Mouse (Mus musculus): ENCODE data around the gene Foxd2.

Foxd2 gene

DNA sequence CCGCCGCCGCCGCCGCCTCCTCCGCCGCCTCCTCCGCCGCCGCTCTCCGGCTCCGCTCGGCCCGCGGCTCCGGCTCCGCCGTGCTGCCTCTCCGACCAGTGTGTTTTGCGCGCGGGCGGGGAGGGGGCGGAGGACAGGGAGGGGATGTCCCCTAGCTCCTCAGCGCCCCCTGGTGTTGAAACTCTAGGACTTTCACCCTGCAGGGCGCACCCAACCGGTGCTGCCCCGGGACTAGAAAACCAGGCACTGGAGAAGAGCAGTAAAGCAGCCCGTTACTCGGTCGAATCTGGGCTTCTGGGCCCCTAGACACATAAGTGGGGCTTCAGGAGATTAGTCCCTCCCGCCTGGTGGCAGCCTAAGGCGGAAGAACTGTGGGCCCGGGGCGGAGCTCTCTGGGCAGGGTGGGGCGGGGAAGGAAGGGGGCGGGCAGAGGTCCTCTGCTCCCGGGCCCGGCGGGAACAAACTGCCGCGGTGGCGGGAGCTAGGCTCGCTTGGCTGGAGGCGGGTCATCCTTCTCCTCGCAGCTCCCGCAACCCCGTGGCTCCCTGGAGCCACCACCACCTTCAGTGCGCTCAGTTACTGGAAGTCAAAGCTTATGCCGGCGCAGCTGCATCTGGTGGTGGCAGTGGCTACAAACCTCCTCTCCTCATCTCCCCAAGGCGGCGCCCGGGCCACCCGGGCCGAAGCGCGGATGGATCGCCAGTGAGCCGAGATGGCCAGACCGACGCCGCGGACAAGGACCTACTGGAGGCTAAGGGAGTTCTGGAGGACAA, at the start of gene Foxd2:
TSS of gene Foxd2 (minus strand) at position 45 of the 773 bp plus-strand sequence.
- DNase-seq: peak; percentile 61

DNA sequence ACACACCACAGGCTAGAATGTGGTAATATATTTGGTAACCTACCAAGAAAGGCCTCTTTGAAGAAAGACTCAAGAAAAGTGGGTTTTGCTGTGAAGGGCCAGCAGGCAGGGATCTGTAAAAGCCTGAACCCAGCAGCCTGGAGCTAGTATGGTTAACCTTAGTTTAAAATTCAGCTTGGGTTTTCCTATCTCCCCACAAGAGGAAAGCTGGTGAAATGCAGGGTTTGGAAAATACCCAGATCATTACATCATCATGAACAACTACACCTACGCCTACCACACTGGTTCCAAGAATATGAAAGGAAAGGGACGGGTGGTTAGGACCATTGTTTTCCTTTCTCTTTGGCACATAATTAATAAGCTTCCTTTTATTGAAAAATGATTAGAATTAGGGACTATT, 49.6 kb upstream of the Foxd2 start:
- no peak for DNase-seq

DNA sequence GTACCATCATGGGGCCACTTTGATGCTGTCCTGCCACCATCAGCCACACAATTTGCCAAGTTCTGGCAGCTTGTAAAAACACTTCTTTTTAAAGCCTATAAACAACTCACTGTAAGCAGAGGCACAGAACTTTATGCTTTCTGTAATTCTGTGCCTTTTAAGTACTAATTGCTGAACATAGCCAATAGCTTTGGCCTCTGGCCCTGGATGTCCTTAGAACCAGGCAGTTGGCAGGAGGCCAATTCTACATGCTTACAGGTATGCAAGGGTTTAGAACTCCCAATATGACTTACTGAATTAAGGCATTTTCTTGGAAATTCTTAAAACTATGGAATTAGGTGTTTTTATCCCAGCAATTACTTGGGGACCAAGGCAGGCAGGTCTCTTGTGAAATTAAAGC, 48.7 kb upstream of the Foxd2 start:
- DNase-seq: no peak

DNA sequence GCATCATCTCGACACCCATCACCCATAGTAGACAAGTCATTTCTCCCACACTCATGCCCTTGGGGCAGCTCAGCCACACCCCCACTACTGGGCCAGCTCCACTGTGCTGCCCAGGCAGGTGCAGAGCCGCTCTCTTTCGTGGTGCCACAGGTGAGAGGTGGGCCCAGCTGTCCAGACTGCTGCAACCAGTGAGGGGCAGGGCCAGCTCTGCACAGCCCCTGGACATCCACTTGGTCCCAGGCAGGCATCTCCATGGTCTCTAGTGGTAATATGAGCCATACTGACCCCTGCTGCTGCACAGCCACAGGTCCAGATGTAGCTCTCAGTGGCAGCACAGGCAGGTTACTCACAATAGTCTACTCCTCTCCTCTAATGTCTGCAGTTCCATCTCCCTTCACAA, 44.5 kb upstream of the Foxd2 start:
- no peak for DNase-seq

DNA sequence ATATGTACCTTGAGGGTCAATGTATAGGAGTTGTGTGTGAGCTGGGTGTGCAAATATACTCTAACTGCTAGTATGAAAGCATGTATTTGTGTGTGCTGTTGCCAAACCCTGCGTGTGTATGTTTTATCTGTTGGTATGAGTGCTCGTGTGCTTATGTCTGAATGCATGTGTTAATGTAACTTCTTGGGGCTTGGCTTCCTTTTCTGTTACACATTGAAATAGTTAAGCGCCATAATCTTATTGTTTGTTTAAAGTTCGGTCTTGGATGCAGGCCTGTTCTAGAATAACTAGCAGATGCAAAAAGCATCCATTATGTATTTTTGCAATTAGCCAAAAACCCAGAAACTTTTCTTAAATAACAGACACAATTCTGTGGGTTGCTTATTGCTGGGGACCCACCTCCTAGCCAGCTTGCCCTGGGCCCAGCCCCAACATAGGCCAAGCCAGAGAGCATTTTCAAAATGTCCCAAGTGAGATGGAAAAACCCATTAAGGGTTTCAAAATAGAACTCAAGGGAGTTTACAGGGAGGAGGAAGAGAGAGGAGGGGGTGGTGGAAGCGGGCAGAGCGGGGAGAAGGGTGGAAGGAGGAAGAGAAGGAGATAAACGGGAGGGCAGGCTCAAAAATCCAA, 39.3 kb upstream of the Foxd2 start:
- DNase-seq: no peak

DNA sequence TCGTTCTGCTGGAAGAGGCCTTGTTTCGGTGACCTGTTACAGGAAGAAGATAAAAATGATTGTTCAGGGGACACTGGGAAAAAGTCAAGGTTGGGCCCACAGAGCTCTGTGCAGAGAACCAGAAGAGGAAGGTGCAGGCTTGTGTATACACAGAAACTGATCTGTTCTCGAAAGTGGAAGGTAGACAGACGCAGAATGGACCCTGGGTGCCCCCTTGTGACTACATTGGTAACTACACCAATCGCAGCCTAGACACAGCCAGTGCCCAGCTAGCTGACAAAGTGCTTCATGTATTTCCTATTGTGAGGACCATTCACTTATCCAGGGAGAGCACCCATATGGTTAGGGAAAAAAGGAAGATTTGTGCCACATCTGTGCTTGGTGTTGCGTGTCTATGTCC, 38.7 kb upstream of the Foxd2 start:
- DNase-seq: peak; percentile 80

DNA sequence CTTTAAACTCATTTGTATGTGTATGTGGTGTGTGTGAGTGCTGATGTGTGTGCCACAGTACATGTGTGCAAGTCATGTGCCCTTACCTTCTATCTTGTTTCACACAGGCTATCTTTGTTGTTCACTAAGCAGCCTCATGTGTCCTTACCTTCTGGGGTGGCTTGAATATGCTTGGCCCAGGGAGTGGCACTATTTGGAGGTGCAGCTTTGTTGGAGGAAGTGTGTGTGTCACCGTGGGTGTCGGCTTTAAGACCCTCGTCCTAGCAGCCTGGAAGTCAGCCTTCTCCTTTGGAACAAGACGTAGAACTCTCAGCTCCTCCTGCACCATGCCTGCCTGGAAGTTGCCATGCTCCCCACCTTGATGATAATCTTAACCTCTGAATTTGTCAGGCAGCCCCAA, 37.7 kb upstream of the Foxd2 start:
- DNase-seq: no peak

DNA sequence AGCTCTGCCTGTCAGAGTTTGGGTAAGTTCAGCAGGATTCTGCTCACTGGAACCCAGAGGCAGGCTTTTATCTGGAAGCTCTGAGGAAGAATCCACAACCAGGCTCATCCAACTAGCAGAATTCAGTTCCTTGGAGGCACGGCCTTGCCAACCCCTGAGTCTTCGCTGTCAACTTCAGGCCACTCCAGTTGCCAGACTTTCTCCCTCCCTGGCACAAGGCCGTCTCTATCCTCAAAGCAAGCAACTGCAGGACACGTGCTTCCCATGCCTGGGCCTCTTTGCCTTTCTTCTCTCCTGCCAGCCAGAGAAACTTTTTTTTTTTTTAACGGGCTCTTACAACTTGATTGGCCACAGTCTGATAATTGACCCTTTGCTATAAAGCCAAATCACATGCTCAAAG, 36.3 kb upstream of the Foxd2 start:
- no peak for DNase-seq

DNA sequence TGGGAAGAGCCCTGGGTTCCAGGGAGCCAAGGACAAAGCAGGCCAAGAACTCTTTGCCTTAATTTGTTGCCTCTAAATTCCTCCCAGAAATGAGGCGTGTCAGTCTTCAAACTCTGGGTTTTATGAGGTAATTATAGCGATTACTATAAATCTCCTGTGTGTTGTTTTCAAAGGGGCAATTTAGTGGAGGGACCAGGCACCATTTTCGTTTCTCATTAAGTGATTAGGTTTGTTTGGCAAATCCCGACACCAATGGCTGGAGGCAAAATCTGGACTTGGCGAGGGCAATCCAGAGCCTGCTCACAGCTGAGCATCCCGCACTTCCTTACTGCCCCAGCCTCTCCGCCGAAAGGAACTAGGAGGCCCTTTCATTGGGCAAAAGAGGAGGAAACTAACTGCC, 33.9 kb upstream of the Foxd2 start:
- DNase-seq: no peak

DNA sequence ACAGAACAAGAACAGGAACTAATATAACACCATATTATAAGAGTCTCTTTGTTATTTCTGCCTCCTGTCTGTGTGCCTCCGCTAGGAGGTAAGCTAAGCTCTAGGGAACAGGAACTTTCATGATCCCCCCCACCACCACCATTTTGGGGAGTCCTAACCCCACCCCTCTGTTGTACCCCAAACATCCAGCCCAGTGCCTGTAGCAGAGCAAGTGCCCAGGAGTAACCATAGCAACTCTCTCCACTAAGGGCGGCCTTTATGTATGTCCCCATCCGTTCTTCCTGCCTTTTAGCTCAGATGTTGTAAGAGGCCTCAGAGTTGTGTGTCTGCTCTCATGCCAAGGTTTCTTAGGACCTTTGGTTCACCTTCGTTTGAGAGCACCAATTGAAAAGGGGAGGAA, 33.4 kb upstream of the Foxd2 start:
- no peak for DNase-seq

DNA sequence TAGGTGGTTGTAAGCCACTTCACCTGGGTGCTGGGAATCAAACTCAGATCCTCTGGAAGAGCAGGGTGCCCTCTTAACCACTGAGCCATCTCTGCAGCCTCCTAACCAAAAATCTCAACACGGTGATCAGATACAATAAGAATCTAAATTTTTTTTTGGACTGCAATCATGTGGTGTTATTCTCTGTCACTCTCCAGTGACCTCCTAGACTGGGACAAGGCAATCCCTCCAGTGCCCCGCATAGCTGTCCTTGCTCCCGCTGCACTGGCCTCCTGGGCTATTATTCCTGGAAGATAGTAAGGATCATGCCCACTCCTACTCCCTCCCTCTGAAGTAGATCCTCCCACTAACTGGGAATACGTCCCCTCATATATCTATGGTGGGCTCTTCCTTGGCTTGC, 32.6 kb upstream of the Foxd2 start:
- DNase-seq: no peak

DNA sequence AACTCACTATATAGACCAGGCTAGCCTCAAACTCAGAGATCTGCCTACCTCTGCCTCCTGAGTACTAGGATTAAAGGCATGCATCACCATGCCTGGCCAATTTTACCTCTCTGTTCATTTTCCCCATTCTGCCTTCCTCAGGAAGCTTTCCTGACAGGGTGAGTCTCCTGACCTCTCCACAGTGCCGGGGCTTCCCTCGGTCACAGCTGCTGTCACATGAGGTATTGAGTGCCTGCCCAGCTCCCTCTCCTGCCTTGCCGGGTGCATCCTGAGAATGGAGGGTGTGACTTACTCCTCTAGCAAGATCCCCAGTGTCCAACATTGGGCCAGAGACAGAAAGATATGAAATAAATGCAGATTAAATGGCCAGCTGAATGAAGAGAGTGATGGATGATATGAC, 29.6 kb upstream of the Foxd2 start:
- DNase-seq: no peak

DNA sequence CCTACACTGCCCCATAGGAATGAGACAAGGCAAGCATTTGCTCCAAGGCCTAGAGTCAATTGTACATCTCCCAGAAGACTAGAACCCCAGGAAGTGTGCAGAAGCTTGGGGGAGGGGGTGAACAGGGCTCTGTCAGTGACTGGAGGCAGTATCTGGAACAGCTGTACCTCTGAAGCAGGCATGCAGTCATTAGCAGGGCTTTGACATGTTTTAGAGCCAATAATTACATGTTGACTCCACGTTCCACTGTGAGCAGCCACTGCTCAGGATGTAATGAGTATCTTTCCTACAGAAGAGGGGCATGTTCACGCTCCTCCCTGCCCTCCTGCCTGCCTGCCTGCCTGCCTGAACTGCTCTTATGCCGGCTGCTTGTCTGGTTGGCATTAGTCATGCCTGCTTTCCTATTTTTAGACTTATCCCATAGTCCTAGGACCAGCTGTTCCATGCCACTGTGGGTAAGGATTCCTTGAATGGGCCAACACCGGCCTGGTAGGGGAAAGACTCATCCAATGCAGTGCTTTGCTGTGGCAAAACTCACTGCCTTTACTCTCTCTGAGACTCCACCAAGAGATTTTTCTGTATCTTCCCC, 28.9 kb upstream of the Foxd2 start:
- DNase-seq: no peak

DNA sequence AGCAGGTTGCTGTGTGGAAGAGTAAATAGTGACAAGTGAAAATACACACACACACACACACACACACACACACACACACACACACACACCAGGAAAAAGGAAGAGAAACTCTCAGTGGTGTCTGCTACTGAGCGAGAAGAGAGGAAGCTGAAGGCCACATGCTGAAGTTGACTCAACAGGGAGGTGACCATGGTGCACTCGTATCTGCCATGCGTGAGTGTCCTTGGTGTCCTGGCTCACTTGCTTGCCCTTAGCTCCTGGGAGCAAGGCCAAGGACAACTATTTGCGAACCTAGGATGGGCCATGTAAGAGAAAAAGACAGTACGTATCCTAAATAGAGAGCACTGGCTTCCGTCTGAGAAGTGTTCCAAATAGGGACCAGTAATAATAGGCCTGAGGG, 25.5 kb upstream of the Foxd2 start:
- no peak for DNase-seq

DNA sequence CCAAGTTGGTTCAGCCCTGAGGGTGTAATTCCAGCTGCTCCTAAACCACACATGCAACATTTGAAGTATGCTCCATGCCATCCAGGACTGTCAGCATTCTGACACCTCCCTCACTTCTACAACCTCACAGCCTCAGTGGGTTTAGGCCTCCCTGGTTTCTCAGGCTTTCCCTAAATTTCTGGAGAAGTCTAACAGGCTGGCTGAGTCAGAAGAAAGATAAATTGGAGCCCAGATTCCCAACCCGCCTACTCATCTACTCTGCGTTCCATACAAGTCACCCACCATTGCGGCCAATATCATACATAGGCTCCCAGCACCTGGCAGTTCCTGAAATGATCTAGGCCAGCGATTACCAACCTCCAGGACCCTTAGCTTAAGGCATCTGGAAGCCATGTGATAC, 24.1 kb upstream of the Foxd2 start:
- no peak for DNase-seq

DNA sequence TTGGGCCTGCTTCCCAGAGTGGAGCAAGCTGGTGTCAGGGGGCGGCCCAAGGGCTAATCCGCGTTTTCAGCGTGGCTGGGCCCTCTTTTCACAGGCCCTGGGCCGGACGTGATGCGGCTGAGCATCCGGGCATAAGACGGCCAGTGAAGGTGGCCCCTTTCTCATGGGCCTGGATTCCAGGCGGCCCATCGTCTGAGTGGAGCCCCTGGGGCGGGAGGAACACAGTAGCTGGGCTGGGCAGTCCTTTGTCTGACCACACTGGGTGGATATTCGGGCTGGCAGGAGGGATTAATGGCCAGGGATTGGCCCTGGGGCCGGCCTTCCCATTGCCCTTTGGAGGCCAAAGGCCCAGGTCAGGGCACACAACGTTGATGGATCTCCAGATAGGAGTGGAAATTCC, 20.5 kb upstream of the Foxd2 start:
- no peak for DNase-seq

DNA sequence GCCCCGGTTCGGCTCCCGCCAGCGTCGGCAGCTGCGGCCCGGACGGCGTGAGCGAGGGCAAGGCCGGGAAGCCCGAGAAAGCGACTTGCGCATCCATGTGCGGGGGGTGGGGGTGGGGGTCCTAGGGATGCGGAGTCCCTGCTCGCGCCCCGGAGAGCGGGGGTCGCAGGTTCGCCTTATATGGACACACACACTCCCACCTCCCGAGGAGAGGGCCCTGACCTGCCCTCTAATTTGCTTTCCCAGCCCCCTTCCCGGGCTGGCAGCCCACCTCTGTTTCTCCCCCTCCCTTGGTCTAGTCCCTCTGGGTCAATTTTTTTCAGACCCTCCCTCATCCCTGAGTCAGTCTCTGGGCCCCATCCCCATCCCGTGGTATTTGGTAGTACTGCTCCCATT, 17.2 kb upstream of the Foxd2 start, which contains the start of gene Foxe3:
TSS of gene Foxe3 (minus strand) at position 97 of the 396 bp plus-strand sequence.
- DNase-seq: no peak

DNA sequence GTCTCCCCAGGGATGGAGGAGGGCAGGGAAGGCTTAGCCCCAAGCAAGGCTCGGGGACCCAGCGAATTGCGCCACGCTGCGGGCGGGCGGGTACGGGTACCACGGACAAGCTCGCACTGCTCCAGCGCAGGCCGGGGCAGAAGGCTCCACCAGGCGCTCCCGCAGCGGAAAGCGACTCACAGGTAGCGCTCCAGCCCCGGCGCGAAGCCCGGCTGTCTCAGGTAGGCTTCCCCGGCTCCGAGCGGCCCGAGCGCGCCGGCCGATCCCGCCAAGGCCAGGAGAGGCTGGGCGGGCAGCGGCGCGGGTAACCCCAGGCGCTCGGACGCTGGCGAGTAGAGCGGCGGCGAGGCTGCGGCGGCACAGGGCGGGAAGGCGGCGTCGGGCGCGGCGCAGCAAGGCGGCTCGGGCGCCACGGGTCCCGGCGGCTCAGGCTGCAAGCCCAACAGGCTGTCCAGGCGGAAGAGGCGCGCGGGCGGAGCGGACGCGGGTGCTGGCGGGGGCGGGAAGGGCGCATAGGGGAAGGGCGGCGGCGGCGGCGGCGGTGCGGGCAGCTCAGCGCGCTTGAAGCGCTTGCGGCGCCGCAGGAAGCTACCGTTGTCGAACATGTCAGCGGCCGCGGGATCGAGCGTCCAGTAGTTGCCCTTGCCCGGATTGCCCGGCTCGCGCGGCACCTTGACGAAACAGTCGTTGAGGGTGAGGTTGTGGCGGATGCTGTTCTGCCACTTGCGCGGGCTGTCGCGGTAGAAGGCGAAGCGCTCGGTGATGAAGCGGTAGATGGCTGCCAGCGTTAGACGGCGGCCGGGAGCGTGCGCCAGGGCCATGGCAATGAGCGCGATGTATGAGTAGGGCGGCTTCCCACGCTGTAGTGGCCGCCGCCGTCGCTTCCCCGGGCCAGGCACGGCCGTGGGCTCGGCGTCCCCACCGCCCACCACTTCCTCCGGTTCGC, 16.6 kb upstream of the Foxd2 start:
- no peak for DNase-seq

DNA sequence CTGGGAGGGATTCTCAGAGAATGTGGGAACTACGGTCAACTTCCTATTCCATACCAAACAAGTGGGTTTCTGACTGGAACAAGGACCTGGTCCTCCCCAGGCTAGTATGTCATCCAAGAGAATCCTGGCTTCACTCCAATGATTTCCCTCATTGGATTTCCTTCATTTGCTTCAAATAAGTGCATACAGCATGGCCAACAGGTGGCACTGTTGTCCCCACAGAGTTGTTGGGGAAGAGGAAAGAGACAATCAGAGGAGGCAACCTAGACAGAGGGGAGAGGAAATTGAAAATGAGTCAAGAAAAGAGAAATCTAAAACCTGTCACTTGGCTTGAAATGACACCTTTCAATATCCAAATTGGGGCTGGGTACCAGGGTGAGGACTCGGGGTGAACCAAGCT, 8.4 kb upstream of the Foxd2 start:
- no peak for DNase-seq

DNA sequence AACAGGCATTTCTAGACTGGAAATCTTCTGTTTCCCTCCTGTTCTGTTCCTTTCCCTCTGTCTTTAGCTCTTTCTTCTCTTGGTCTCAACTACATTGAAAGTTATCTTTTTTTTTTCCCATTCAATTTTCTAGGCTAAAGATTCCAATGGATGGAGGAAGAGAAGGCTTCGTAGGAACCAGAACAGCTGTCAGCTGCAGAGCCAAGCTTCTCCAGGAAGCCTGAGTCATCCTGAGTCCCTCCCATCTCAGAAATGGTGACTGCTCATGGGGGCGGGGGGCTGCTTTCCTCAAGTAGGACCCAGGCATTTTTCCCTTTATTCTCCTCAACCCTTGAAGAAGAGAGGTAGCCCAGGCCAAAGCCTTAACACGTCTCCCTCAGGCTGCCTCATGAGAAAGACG, 7.4 kb upstream of the Foxd2 start:
- DNase-seq: no peak

DNA sequence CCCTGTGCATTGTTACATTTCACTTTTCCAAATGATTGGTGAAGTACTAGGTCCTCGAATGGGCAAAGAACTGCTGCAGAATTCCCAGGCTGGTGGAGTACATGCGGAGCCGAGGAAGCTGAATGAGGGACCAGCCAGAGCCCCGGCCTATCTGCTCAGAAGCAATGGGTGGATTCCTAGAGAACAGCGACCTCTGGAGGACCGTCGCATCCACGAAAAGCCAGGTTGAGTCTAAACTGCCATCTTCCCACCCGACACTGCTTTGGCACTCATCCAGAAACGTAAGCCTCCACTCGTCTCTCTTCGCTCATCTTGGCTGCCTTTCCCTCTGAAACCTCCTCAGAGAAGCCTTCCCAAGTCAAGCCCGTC, 4.9 kb upstream of the Foxd2 start:
- peak; percentile 31 for DNase-seq

DNA sequence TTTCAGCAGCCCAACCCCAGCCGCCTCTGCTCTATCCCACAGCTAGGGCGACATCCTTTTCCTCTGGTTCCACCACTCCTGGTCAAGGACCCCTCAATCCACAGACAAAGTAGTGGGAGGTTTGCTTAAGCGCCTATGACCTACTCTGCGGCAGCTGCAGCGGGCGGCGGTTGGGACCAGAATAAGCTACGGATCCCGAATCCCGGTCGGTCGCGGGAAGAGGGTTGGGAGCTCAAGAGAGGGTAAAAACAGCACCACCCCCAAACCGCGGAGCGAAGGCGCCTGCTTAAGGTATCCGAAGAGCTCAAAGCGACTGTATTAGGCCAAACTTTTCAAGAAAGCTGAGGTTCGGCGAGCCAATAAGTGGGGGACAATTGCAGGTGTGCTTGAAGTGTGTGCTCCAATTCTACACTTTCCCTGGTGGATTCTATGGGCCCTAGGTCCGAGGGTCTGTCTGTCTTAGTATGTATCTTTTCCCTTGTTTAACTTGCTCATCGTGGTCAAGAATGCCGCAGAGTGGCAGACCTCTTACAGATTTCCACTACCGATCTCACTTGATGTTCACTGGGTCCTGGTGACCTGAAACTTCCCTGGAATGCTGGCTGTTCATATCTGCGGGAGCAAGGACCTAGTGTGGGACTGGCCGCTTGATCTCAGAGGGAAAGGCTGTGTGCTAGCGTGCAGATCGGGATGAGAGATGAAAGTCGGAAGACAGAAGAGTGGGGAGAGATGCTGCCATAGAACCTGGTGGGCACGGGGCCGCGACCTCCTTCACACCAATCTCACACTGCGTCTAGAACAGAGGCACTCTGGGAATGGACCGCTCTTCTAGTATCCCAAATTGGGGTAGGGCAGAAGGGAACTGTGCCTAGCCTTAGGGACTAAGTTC, 4.3 kb upstream of the Foxd2 start:
- no peak for DNase-seq

Data from right cerebral cortex, postnatal 25 days (tissue).